Mouse (Mus musculus) brain, embryonic 18.5 days (tissue): ENCODE measurements around the gene Triml2.

ENCODE experiments used
- DNase-seq: peaks from one replicate; pipeline ENCODE4 v3.0.0-alpha.2; 2012; ENCODE audit warnings: low read depth, low spot score

Gene Triml2

DNA sequence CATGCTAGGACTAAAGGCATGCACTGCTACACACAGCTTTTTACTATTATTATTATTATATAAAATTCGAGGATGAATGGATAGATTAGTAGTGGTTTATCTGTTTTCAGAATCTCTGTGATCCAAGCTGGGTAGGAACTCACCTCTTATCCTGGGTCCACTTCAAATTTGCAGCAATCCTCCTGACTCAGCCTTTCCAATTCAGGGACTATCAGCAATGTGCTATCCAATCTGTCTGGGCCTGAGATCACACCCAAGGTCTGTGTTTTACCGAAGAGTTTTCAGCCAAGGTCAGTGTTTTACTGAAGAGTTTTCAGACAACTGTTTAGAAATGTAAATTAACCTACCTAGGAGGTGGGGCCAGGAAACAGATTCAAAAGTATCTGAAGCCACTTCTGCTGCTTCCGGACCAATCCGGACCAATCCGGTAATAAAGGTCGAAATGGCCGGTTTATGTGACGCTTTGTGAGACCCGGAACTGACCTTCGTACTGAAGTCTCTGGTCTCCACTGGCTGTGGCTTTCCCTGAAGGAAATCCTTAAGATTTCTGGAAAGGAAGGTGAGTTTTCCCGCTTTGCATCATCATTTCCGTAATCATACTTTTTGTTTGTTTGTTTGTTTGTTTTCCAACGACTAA, at the start of gene Triml2:
TSS of gene Triml2 (plus strand) at position 488 of the 637 bp plus-strand sequence.
- no peak for DNase-seq

DNA sequence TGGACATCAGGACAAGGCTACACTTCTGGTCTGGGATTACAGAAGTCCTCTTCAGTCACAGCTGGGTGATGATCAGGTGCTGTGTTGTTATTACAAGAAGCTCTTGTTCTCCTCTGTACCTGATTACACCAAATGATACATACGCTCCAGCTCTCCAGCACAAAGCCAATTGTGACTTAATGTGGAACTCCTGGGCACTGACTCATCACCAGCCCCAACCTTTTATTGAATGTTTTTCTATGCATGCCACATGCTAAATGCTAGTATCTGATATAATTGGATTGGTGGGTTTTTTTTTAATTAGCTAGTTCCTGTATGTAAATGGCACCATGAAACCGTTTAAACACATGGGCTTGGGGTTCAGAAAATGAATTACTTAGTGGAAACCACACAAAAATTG, 39.0 kb upstream of the Triml2 start, which contains the start of gene Triml1:
TSS of gene Triml1 (minus strand) at position 101 of the 400 bp plus-strand sequence.
- no peak for DNase-seq

- DNase-seq: no peak
These were observed 31.0 kb upstream of the Triml2 start for GRCm38 (mm10) chr8:43149307-43149706.

GRCm38 (mm10) chr8:43163255-43163654, 17.1 kb upstream of the Triml2 start:
- no peak for DNase-seq

- DNase-seq: no peak
These were observed 15.9 kb upstream of the Triml2 start for GRCm38 (mm10) chr8:43164453-43164852.

GRCm38 (mm10) chr8:43168083-43168482, 12.3 kb upstream of the Triml2 start:
- no peak for DNase-seq

DNA sequence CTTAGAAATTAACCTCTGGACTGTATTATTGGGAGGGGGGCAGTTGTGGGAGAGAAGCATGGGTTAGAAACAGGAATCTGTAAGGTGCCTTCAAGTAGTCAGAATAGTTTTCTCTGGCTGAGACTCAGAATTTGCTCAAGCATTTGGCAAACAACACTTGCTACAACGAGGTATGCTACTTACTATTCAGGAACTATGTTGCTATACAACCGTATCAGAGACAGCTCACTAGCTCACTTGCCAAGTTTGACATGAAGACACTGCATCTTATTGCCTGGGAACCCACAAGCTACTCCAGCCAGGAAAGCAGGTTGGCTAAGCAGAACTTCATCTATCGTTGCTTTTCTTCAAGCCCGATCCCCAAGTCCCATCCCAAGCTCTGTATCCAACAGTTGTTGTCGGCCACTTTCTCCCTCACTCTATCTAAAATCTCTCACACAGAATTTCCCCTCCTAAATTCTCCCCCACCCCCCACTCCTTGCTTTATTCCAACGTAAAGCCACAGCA, 11.0 kb upstream of the Triml2 start:
- DNase-seq: no peak

GRCm38 (mm10) chr8:43176766-43177486, 3.4 kb upstream of the Triml2 start:
- DNase-seq: no peak

- DNase-seq: no peak
These were observed 2.1 kb upstream of the Triml2 start for GRCm38 (mm10) chr8:43178263-43178662.

DNA sequence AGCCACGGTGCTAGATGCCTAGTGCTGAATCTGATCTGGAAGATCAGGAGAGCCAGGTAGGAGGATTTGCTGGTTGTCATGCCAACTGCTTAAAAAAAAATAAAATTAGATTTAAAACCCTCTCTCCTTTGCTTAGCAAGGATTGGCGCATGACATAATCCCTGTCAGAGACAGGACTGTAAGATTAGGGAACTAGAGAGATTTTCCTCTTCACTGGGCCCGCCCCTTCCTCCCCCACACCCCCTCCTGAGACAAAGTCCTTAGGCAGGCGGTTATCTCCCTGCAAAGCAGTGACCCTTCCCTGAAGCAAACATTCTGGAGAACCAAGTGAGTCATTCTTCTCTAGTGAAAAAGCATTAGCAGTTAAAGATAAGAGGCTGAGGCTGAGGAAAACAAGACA, 1.2 kb upstream of the Triml2 start:
- no peak for DNase-seq

- DNase-seq: no peak
These were observed 1.9 kb downstream of the Triml2 start for GRCm38 (mm10) chr8:43182281-43182680.

GRCm38 (mm10) chr8:43215554-43215953, 35.2 kb downstream of the Triml2 start:
- no peak for DNase-seq

DNA sequence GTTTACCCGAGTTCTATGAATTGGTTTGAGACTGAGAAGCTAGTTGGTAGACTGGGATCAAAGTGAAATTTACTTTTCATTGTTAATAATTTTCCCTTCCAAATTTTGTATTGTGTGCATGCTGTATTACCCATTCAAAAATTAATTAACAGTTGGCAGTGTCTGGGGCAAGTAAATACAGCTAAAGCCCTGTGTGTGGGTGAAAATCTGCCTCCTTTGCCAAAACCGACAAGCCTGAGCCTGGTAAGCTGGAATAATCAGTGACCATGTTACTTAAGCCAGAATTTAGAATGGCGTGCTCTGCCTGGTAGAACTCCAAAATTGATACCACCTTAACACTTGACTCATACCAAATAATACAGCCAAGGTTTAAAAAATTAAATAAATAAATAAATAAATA, 63.0 kb downstream of the Triml2 start:
- no peak for DNase-seq
